ENCODE assay signal across 8 mouse cellular contexts in genomic region chrX:12159534-12159881, GRCm38 (mm10). TPM values are rescaled to one million over a fixed set of nuclear protein-coding genes. Genes with fewer than 3 reads are reported as not detected.
DNase-seq lines count a peak whose midpoint lies in the region; ATAC-seq and TF ChIP-seq lines count a peak whose summit lies in the region.

No protein-coding gene starts in this region.

- peak overlapping the region; percentile 63 for H3K4me2 ChIP-seq in liver, embryonic 12.5 days
- peak overlapping the region; percentile 63 for H3K4me2 ChIP-seq in neural tube, embryonic 13.5 days

- no peak for TF ChIP-seq POLR2A in cerebellum, adult 2 months (IDR thresholded peaks at IDR 0.05; ENCODE audit: borderline replicate concordance, insufficient read depth, low read length)

- 2% methylated on average over 18 of the region's 19 CpGs for WGBS in cerebellum, adult 2 months
- 6% methylated on average over 15 of the region's 19 CpGs for WGBS in liver, embryonic 12.5 days (ENCODE audit: insufficient replicate concordance)
- WGBS in neural tube, embryonic 13.5 days: 4% methylated on average over 19 of the region's 19 CpGs

- H3K27me3 ChIP-seq in cerebellum, adult 2 months (ENCODE audit: control insufficient read depth, insufficient read depth, low read length): no peaks in the 10 kb centered on the region; the same call in 1 of the 2 replicates
- peaks cover 73% of the 10 kb centered on the region for H3K27me3 ChIP-seq in liver, embryonic 12.5 days (replicated peaks)
- peaks cover 65% of the 10 kb centered on the region for H3K27me3 ChIP-seq in neural tube, embryonic 13.5 days

- ATAC-seq in liver, embryonic 12.5 days: no peak
- peak; percentile 33; the same call in 1 of the 2 replicates for ATAC-seq in neural tube, embryonic 13.5 days (ENCODE audit: low read depth)

- DNase-seq in cerebellum, adult 2 months: peak in 1 of 2 experiments; percentile 35
- DNase-seq in cerebellum, postnatal 4 days (ENCODE audit: low spot score in 2 of 2): no peak
- peak; percentile 50 to 53 for DNase-seq in spleen, adult 18-20 months
- no peak for DNase-seq in spleen, adult 12 weeks (ENCODE audit: low spot score)
- DNase-seq in heart, postnatal 14 days: peak; percentile 38 to 41
- DNase-seq in yolk sac, embryonic 10.5 days (ENCODE audit: low spot score): peak; percentile 40

- intact Hi-C loops in heart, postnatal 14 days (cut with DNase I): loop anchor here (2.0 kb wide), 1 partner anchor 93 kb away; no protein-coding TSS in a partner anchor

- H3K4me1 ChIP-seq in cerebellum, adult 2 months (ENCODE audit: control insufficient read depth, insufficient read depth, low read length): 0 out of 2 replicates have a peak, but pooled peaks cover 3% of the 10 kb centered on the region
- peaks cover 8% of the 10 kb centered on the region; the same call in 1 of the 2 replicates for H3K4me1 ChIP-seq in liver, embryonic 12.5 days
- H3K4me1 ChIP-seq in neural tube, embryonic 13.5 days (replicated peaks): peaks cover 41% of the 10 kb centered on the region

- H3K27ac ChIP-seq in cerebellum, adult 2 months (ENCODE audit: insufficient read depth, low read length): no peak overlapping the region
- peak overlapping the region; percentile 71 for H3K27ac ChIP-seq in liver, embryonic 12.5 days
- H3K27ac ChIP-seq in neural tube, embryonic 13.5 days (replicated peaks): peak overlapping the region; percentile 80

- H3K9ac ChIP-seq in liver, embryonic 12.5 days: peak overlapping the region; percentile 56; the same call in 1 of the 2 replicates
- H3K9ac ChIP-seq in neural tube, embryonic 13.5 days: peak overlapping the region; percentile 71

- H3K4me3 ChIP-seq in cerebellum, adult 2 months (replicated peaks; ENCODE audit: insufficient read depth, low read depth, low read length): peak overlapping the region; percentile 37
- H3K4me3 ChIP-seq in liver, embryonic 12.5 days: peak overlapping the region; percentile 47
- H3K4me3 ChIP-seq in neural tube, embryonic 13.5 days: peak overlapping the region; percentile 44

- no peak for TF ChIP-seq CTCF in cerebellum, adult 2 months (IDR thresholded peaks at IDR 0.05; ENCODE audit: borderline replicate concordance, insufficient read depth, low read depth, low read length)

- H3K9me3 ChIP-seq in liver, embryonic 12.5 days (replicated peaks): no peaks in the 10 kb centered on the region
- H3K9me3 ChIP-seq in neural tube, embryonic 13.5 days: no peaks in the 10 kb centered on the region

- no peaks in the 10 kb centered on the region for H3K36me3 ChIP-seq in liver, embryonic 12.5 days
- no peaks in the 10 kb centered on the region for H3K36me3 ChIP-seq in neural tube, embryonic 13.5 days

RNA-seq across cellular contexts. Expression of gene Bcor, which starts 0.6 kb away (rescaled TPM):
- 12.2 and 12.9 TPM in 2 replicates for polyA plus RNA-seq in cerebellum, adult 2 months (2012; rRNA removed)
- 10 to 100 TPM; 24.4 to 25.8 TPM for total RNA-seq in heart, postnatal 14 days (2021)
- polyA plus RNA-seq in liver, embryonic 12.5 days (2016; fragmentation: Nextera tagmentation; extraction: Ambion mirVana): 7.9 and 8.4 TPM in 2 replicates
- 17.9 and 18.4 TPM in 2 replicates for polyA plus RNA-seq in neural tube, embryonic 13.5 days (2015; fragmentation: Nextera tagmentation; extraction: Ambion mirVana)

Comparison
In these comparisons a context has a peak if more than half of its experiments do, and no peak if none do; other contexts are left out.
1. DNase-seq: peak in spleen, adult 18-20 months (2 of 2), heart, postnatal 14 days (2 of 2) and yolk sac, embryonic 10.5 days (single experiment); none in cerebellum, postnatal 4 days (0 of 2) and spleen, adult 12 weeks (single experiment).
2. Peak in every context shown above with its lines, with median percentiles within 50 percentile points of each other: H3K4me3 ChIP-seq.